ENCODE assay signal across 8 mouse cellular contexts in genomic region chr14:21076501-21077194, GRCm38 (mm10). TPM values are rescaled to one million over a fixed set of nuclear protein-coding genes. Genes with fewer than 3 reads are reported as not detected.
DNase-seq lines count a peak whose midpoint lies in the region; ATAC-seq lines count a peak whose summit lies in the region.

No protein-coding gene starts in this region.

- no peaks in the 10 kb centered on the region for H3K9me3 ChIP-seq in hindbrain, embryonic 13.5 days

- WGBS in hindbrain, embryonic 13.5 days = 48% methylated on average over 7 of the region's 7 CpGs
- WGBS in macrophage (ENCODE audit: missing documents) = 33% methylated on average over 7 of the region's 7 CpGs

- peak overlapping the region; percentile 67 for H3K4me2 ChIP-seq in hindbrain, embryonic 13.5 days

- H3K27me3 ChIP-seq in hindbrain, embryonic 13.5 days = no peaks in the 10 kb centered on the region

- H3K4me3 ChIP-seq in hindbrain, embryonic 13.5 days = peak overlapping the region; percentile 57
- H3K4me3 ChIP-seq in macrophage (ENCODE audit: inconsistent target) = peak overlapping the region; percentile 65

- no peaks in the 10 kb centered on the region for H3K36me3 ChIP-seq in hindbrain, embryonic 13.5 days
- no peaks in the 10 kb centered on the region for H3K36me3 ChIP-seq in macrophage (ENCODE audit: inconsistent target)

- peak overlapping the region; percentile 75 for H3K9ac ChIP-seq in hindbrain, embryonic 13.5 days

- peak; percentile 25; the same call in 1 of the 2 replicates for ATAC-seq in frontal cortex, adult (ENCODE audit: low TSS enrichment)
- peak; percentile 59 for ATAC-seq in hindbrain, embryonic 13.5 days (ENCODE audit: low FRiP score)

- H3K4me1 ChIP-seq in hindbrain, embryonic 13.5 days (replicated peaks) = peaks cover 6% of the 10 kb centered on the region

- peaks cover 44% of the 10 kb centered on the region for H3K79me2 ChIP-seq in macrophage (ENCODE audit: inconsistent target)

- no peak for DNase-seq in frontal cortex, postnatal 10 days (ENCODE audit: low spot score in 2 of 2)
- DNase-seq in 3T3-L1 (ENCODE audit: low read depth, low spot score) = peak; percentile 52
- DNase-seq in cerebellum, postnatal 14 days = peak; percentile 40 to 44
- no peak for DNase-seq in frontal cortex, postnatal 36 days (ENCODE audit: low spot score in 2 of 2)
- DNase-seq in gastrocnemius, postnatal 25 days = no peak

- 0 out of 2 replicates have a peak overlapping the region, but pooled peaks have one; percentile 80 for H3K27ac ChIP-seq in hindbrain, embryonic 13.5 days
- peak overlapping the region; percentile 31; the same call in 1 of the 2 replicates for H3K27ac ChIP-seq in macrophage

RNA-seq across cellular contexts. Expression of gene Adk, which starts 24.3 kb away (rescaled TPM):
- polyA plus RNA-seq in hindbrain, embryonic 13.5 days (2015; fragmentation: Nextera tagmentation; extraction: Ambion mirVana) = 42.2 and 42.3 TPM in 2 replicates
- total RNA-seq in macrophage (2018; cell fraction: chromatin; rRNA removed) = 100 to 1,000 TPM in 2 of 26 experiments, 10 to 100 TPM in 24; 19.1 to 109 (median 62.2) TPM
- 10 to 100 TPM; 22.0 to 31.7 (median 26.5) TPM for total RNA-seq in macrophage (2018; cell fraction: cytosol; rRNA removed)
- total RNA-seq in macrophage (2018; cell fraction: nucleus; rRNA removed) = 10 to 100 TPM; 20.2 to 73.5 (median 35.6) TPM
- polyA plus RNA-seq in macrophage (2018) = 23.1 to 54.9 TPM (median 40.6 TPM) in 3 replicates
- 100 to 1,000 TPM in 1 of 2 experiments, 10 to 100 TPM in 1; 96.4 to 109 TPM for total RNA-seq in gastrocnemius, postnatal 25 days (2021)

RNA-seq across cellular contexts. Expression of gene Ap3m1, which starts 24.3 kb away (rescaled TPM):
- polyA plus RNA-seq in hindbrain, embryonic 13.5 days (2015; fragmentation: Nextera tagmentation; extraction: Ambion mirVana) = 92.4 and 94.5 TPM in 2 replicates
- 10 to 100 TPM; 21.9 to 59.5 (median 44.3) TPM for total RNA-seq in macrophage (2018; cell fraction: chromatin; rRNA removed)
- total RNA-seq in macrophage (2018; cell fraction: cytosol; rRNA removed) = 10 to 100 TPM; 53.2 to 80.7 (median 62.1) TPM
- total RNA-seq in macrophage (2018; cell fraction: nucleus; rRNA removed) = 10 to 100 TPM; 32.1 to 76.3 (median 47.7) TPM
- 51.8 to 77.5 TPM (median 68.5 TPM) in 3 replicates for polyA plus RNA-seq in macrophage (2018)
- total RNA-seq in gastrocnemius, postnatal 25 days (2021) = 10 to 100 TPM; 32.5 to 34.9 TPM

Comparison
In these comparisons a context has a peak if more than half of its experiments do, and no peak if none do; other contexts are left out.
1. DNase-seq: peak in 3T3-L1 (single experiment) and cerebellum, postnatal 14 days (2 of 2); none in frontal cortex, postnatal 10 days (0 of 2), frontal cortex, postnatal 36 days (0 of 2) and gastrocnemius, postnatal 25 days (single experiment).